Mouse (Mus musculus): Measurements from ENCODE around the gene Sumo3.

DNA sequence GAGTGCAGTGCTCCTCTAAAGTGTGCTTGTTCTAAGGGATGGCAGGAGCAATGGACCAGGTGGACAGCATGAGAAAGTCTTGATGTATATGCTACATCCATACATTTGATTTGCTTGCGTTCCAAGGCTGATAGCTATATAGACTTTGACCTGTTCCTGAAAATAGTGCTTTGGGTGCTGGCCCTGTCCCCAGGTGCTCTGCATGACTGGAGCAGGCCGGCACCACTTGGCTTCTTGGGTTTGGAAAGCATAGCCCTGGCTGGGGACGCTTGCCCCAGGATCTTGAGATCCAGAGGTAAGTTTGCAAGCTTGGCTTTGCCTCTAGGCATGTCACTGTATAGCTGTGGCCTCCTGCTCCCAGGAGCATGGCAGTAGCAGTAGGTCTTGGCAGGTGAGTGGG, 19.3 kb upstream of the Sumo3 start:
- TF ChIP-seq CTCF (IDR thresholded peaks at IDR 0.05; ENCODE audit: low read depth) (no peak), EP300 (IDR thresholded peaks at IDR 0.05; ENCODE audit: low read depth) (no peak)
